Mouse (Mus musculus): Measurements from ENCODE around the gene Fignl2. TPM values are rescaled to one million over a fixed set of nuclear protein-coding genes. Genes with fewer than 3 reads are reported as not detected.

Fignl2 gene
- total and polyA plus RNA-seq, 2 experiments from 2014 or later: 0.12 to 3.9 TPM

GRCm38 (mm10) chr15:101041966-101042365 lies 36.4 kb downstream of the Fignl2 start:
- no peak for TF ChIP-seq EP300 (IDR thresholded peaks at IDR 0.05; ENCODE audit: low read depth)
- no peak for TF ChIP-seq CTCF (IDR thresholded peaks at IDR 0.05; ENCODE audit: low read depth)
- Histone ChIP-seq H3K4me3 (ENCODE audit: low read depth, low read length) (no peak overlapping the region), H3K4me1 (ENCODE audit: control insufficient read depth, insufficient read depth) (no peaks in the 10 kb centered on the region; the same call in 1 of the 2 replicates), H3K9me3 (replicated peaks; ENCODE audit: control insufficient read depth, low read length) (no peaks in the 10 kb centered on the region), H3K27ac (ENCODE audit: low read depth) (no peak overlapping the region), H3K9ac (replicated peaks; ENCODE audit: low read depth, low read length) (no peak overlapping the region), H3K4me2 (ENCODE audit: low read depth, low read length) (no peak overlapping the region), H3K36me3 (replicated peaks; ENCODE audit: control insufficient read depth, insufficient read depth, low read length) (no peaks in the 10 kb centered on the region), H3K27me3 (ENCODE audit: control insufficient read depth, insufficient read depth, low read length) (peaks cover 87% of the 10 kb centered on the region)
- ATAC-seq (ENCODE audit: insufficient read depth, low read depth) (no peak), DNase-seq (ENCODE audit: low spot score) (no peak)
- WGBS: 40% methylated on average over 6 of the region's 6 CpGs

- DNase-seq (ENCODE audit: low spot score) (no peak), ATAC-seq (ENCODE audit: insufficient read depth, low read depth) (no peak)
- H3K4me3 ChIP-seq (ENCODE audit: low read depth, low read length): no peak overlapping the region
- peaks cover 64% of the 10 kb centered on the region for H3K27me3 ChIP-seq (ENCODE audit: control insufficient read depth, insufficient read depth, low read length)
- 42% methylated on average over 17 of the region's 17 CpGs for WGBS
- no peak overlapping the region for H3K4me2 ChIP-seq (ENCODE audit: low read depth, low read length)
- no peaks in the 10 kb centered on the region for H3K4me1 ChIP-seq (ENCODE audit: control insufficient read depth, insufficient read depth)
- no peak overlapping the region for H3K27ac ChIP-seq (ENCODE audit: low read depth)
- TF ChIP-seq CTCF (IDR thresholded peaks at IDR 0.05; ENCODE audit: low read depth): peak; percentile 16; the same call in 1 of the 2 replicates
- no peak for TF ChIP-seq EP300 (IDR thresholded peaks at IDR 0.05; ENCODE audit: low read depth)
- no peak overlapping the region for H3K9ac ChIP-seq (replicated peaks; ENCODE audit: low read depth, low read length)
- H3K36me3 ChIP-seq (replicated peaks; ENCODE audit: control insufficient read depth, insufficient read depth, low read length): no peaks in the 10 kb centered on the region
- no peaks in the 10 kb centered on the region for H3K9me3 ChIP-seq (replicated peaks; ENCODE audit: control insufficient read depth, low read length)
Observed at GRCm38 (mm10) chr15:101039651-101040050, 38.7 kb downstream of the Fignl2 start.

GRCm38 (mm10) chr15:101028960-101029359 lies 49.4 kb downstream of the Fignl2 start:
- Histone ChIP-seq H3K9ac (replicated peaks; ENCODE audit: low read depth, low read length) (no peak overlapping the region), H3K9me3 (replicated peaks; ENCODE audit: control insufficient read depth, low read length) (no peaks in the 10 kb centered on the region), H3K4me3 (ENCODE audit: low read depth, low read length) (no peak overlapping the region), H3K27me3 (ENCODE audit: control insufficient read depth, insufficient read depth, low read length) (peaks cover 30% of the 10 kb centered on the region), H3K27ac (ENCODE audit: low read depth) (no peak overlapping the region), H3K4me1 (ENCODE audit: control insufficient read depth, insufficient read depth) (no peaks in the 10 kb centered on the region), H3K4me2 (ENCODE audit: low read depth, low read length) (no peak overlapping the region), H3K36me3 (replicated peaks; ENCODE audit: control insufficient read depth, insufficient read depth, low read length) (no peaks in the 10 kb centered on the region)
- TF ChIP-seq CTCF (IDR thresholded peaks at IDR 0.05; ENCODE audit: low read depth) (no peak), EP300 (IDR thresholded peaks at IDR 0.05; ENCODE audit: low read depth) (no peak)
- ATAC-seq (ENCODE audit: insufficient read depth, low read depth): no peak
- DNase-seq (ENCODE audit: low spot score): no peak
- 58% methylated on average over 2 of the region's 2 CpGs for WGBS

- 76% methylated on average over 6 of the region's 6 CpGs for WGBS
- no peak overlapping the region for H3K4me2 ChIP-seq (ENCODE audit: low read depth, low read length)
- DNase-seq (ENCODE audit: low spot score): no peak
- TF ChIP-seq CTCF (IDR thresholded peaks at IDR 0.05; ENCODE audit: low read depth) (no peak), EP300 (IDR thresholded peaks at IDR 0.05; ENCODE audit: low read depth) (no peak)
- ATAC-seq (ENCODE audit: insufficient read depth, low read depth): no peak
- H3K27ac ChIP-seq (ENCODE audit: low read depth): no peak overlapping the region
- no peaks in the 10 kb centered on the region for H3K9me3 ChIP-seq (replicated peaks; ENCODE audit: control insufficient read depth, low read length)
- no peak overlapping the region for H3K4me3 ChIP-seq (ENCODE audit: low read depth, low read length)
- H3K4me1 ChIP-seq (ENCODE audit: control insufficient read depth, insufficient read depth): peaks cover 7% of the 10 kb centered on the region; the same call in 1 of the 2 replicates
- no peaks in the 10 kb centered on the region for H3K36me3 ChIP-seq (replicated peaks; ENCODE audit: control insufficient read depth, insufficient read depth, low read length)
- H3K9ac ChIP-seq (replicated peaks; ENCODE audit: low read depth, low read length): no peak overlapping the region
- H3K27me3 ChIP-seq (ENCODE audit: control insufficient read depth, insufficient read depth, low read length): peaks cover 3% of the 10 kb centered on the region; the same call in 1 of the 2 replicates
Observed at GRCm38 (mm10) chr15:101011352-101011751, 67.0 kb downstream of the Fignl2 start.

- no peak overlapping the region for H3K4me3 ChIP-seq (ENCODE audit: low read depth, low read length)
- H3K27ac ChIP-seq (ENCODE audit: low read depth): no peak overlapping the region
- DNase-seq (ENCODE audit: low spot score) (no peak), ATAC-seq (ENCODE audit: insufficient read depth, low read depth) (no peak)
- H3K9me3 ChIP-seq (replicated peaks; ENCODE audit: control insufficient read depth, low read length): no peaks in the 10 kb centered on the region
- WGBS: 62% methylated on average over 14 of the region's 14 CpGs
- H3K9ac ChIP-seq (replicated peaks; ENCODE audit: low read depth, low read length): no peak overlapping the region
- peaks cover 14% of the 10 kb centered on the region; the same call in 1 of the 2 replicates for H3K27me3 ChIP-seq (ENCODE audit: control insufficient read depth, insufficient read depth, low read length)
- no peaks in the 10 kb centered on the region for H3K36me3 ChIP-seq (replicated peaks; ENCODE audit: control insufficient read depth, insufficient read depth, low read length)
- peaks cover 7% of the 10 kb centered on the region; the same call in 1 of the 2 replicates for H3K4me1 ChIP-seq (ENCODE audit: control insufficient read depth, insufficient read depth)
- no peak overlapping the region for H3K4me2 ChIP-seq (ENCODE audit: low read depth, low read length)
- TF ChIP-seq EP300 (IDR thresholded peaks at IDR 0.05; ENCODE audit: low read depth) (no peak), CTCF (IDR thresholded peaks at IDR 0.05; ENCODE audit: low read depth) (no peak)
Observed at GRCm38 (mm10) chr15:101008386-101009010, 69.9 kb downstream of the Fignl2 start.
